Mouse (Mus musculus): ENCODE results near the gene Ank. TPM values are rescaled to one million over a fixed set of nuclear protein-coding genes. Genes with fewer than 3 reads are reported as not detected.

The Ank gene
- polyA plus RNA-seq, 1 experiment from 2014 or later: 16.2 TPM

- Histone ChIP-seq H3K9ac (ENCODE audit: low read length) (no peak overlapping the region), H3K27me3 (ENCODE audit: control insufficient read depth, insufficient read depth, low read length) (no peaks in the 10 kb centered on the region), H3K4me1 (replicated peaks; ENCODE audit: control insufficient read depth, insufficient read depth) (no peaks in the 10 kb centered on the region), H3K36me3 (ENCODE audit: control insufficient read depth, insufficient read depth, low read length) (no peaks in the 10 kb centered on the region), H3K4me2 (replicated peaks; ENCODE audit: low read depth) (no peak overlapping the region), H3K9me3 (ENCODE audit: control insufficient read depth, low read length) (no peaks in the 10 kb centered on the region), H3K27ac (replicated peaks) (no peak overlapping the region), H3K4me3 (ENCODE audit: low read depth, low read length) (no peak overlapping the region)
- TF ChIP-seq CTCF (IDR thresholded peaks at IDR 0.05; ENCODE audit: low read depth) (no peak), EP300 (optimal IDR thresholded peaks at IDR 0.05) (no peak)
- DNase-seq (ENCODE audit: low spot score): no peak
- 86% methylated on average over 4 of the region's 4 CpGs for WGBS
- ATAC-seq (ENCODE audit: low FRiP score, low TSS enrichment): no peak
Observed at GRCm38 (mm10) chr15:27570385-27570784, 103.9 kb downstream of the Ank start.

- no peak for TF ChIP-seq CTCF (IDR thresholded peaks at IDR 0.05; ENCODE audit: low read depth)
- no peaks in the 10 kb centered on the region for H3K36me3 ChIP-seq (ENCODE audit: control insufficient read depth, insufficient read depth, low read length)
- H3K27ac ChIP-seq (replicated peaks): no peak overlapping the region
- H3K9ac ChIP-seq (ENCODE audit: low read length): no peak overlapping the region
- no peaks in the 10 kb centered on the region for H3K27me3 ChIP-seq (ENCODE audit: control insufficient read depth, insufficient read depth, low read length)
- H3K4me1 ChIP-seq (replicated peaks; ENCODE audit: control insufficient read depth, insufficient read depth): no peaks in the 10 kb centered on the region
- no peak for DNase-seq (ENCODE audit: low spot score)
- no peaks in the 10 kb centered on the region for H3K9me3 ChIP-seq (ENCODE audit: control insufficient read depth, low read length)
- no peak overlapping the region for H3K4me3 ChIP-seq (ENCODE audit: low read depth, low read length)
- no peak overlapping the region for H3K4me2 ChIP-seq (replicated peaks; ENCODE audit: low read depth)
- WGBS: 92% methylated on average over 8 of the region's 8 CpGs
- no peak for ATAC-seq (ENCODE audit: low FRiP score, low TSS enrichment)
Observed at GRCm38 (mm10) chr15:27571179-27571578, 104.7 kb downstream of the Ank start.

- Histone ChIP-seq H3K27ac (replicated peaks) (no peak overlapping the region), H3K9me3 (ENCODE audit: control insufficient read depth, low read length) (no peaks in the 10 kb centered on the region), H3K4me3 (ENCODE audit: low read depth, low read length) (no peak overlapping the region), H3K36me3 (ENCODE audit: control insufficient read depth, insufficient read depth, low read length) (no peaks in the 10 kb centered on the region), H3K9ac (ENCODE audit: low read length) (no peak overlapping the region), H3K4me1 (replicated peaks; ENCODE audit: control insufficient read depth, insufficient read depth) (no peaks in the 10 kb centered on the region), H3K27me3 (ENCODE audit: control insufficient read depth, insufficient read depth, low read length) (no peaks in the 10 kb centered on the region), H3K4me2 (replicated peaks; ENCODE audit: low read depth) (no peak overlapping the region)
- no peak for DNase-seq (ENCODE audit: low spot score)
- ATAC-seq (ENCODE audit: low FRiP score, low TSS enrichment): no peak
- TF ChIP-seq CTCF (IDR thresholded peaks at IDR 0.05; ENCODE audit: low read depth): no peak
- TF ChIP-seq EP300 (optimal IDR thresholded peaks at IDR 0.05): no peak
- WGBS: 73% methylated on average over 8 of the region's 8 CpGs
Observed at GRCm38 (mm10) chr15:27574992-27575781, 108.7 kb downstream of the Ank start.

GRCm38 (mm10) chr15:27575932-27576331 is 109.5 kb downstream of the Ank start:
- 67% methylated on average over 3 of the region's 3 CpGs for WGBS
- DNase-seq (ENCODE audit: low spot score): no peak
- Histone ChIP-seq H3K4me2 (replicated peaks; ENCODE audit: low read depth) (no peak overlapping the region), H3K4me1 (replicated peaks; ENCODE audit: control insufficient read depth, insufficient read depth) (no peaks in the 10 kb centered on the region), H3K27ac (replicated peaks) (no peak overlapping the region), H3K4me3 (ENCODE audit: low read depth, low read length) (no peak overlapping the region), H3K9ac (ENCODE audit: low read length) (no peak overlapping the region), H3K36me3 (ENCODE audit: control insufficient read depth, insufficient read depth, low read length) (no peaks in the 10 kb centered on the region), H3K27me3 (ENCODE audit: control insufficient read depth, insufficient read depth, low read length) (no peaks in the 10 kb centered on the region), H3K9me3 (ENCODE audit: control insufficient read depth, low read length) (no peaks in the 10 kb centered on the region)
- ATAC-seq (ENCODE audit: low FRiP score, low TSS enrichment): no peak
- TF ChIP-seq CTCF (IDR thresholded peaks at IDR 0.05; ENCODE audit: low read depth): no peak

- Histone ChIP-seq H3K27me3 (ENCODE audit: control insufficient read depth, insufficient read depth, low read length) (no peaks in the 10 kb centered on the region), H3K9me3 (ENCODE audit: control insufficient read depth, low read length) (no peaks in the 10 kb centered on the region), H3K36me3 (ENCODE audit: control insufficient read depth, insufficient read depth, low read length) (no peaks in the 10 kb centered on the region), H3K4me3 (ENCODE audit: low read depth, low read length) (no peak overlapping the region), H3K9ac (ENCODE audit: low read length) (no peak overlapping the region), H3K4me2 (replicated peaks; ENCODE audit: low read depth) (no peak overlapping the region), H3K27ac (replicated peaks) (no peak overlapping the region), H3K4me1 (replicated peaks; ENCODE audit: control insufficient read depth, insufficient read depth) (no peaks in the 10 kb centered on the region)
- TF ChIP-seq CTCF (IDR thresholded peaks at IDR 0.05; ENCODE audit: low read depth) (no peak), EP300 (optimal IDR thresholded peaks at IDR 0.05) (no peak)
- DNase-seq (ENCODE audit: low spot score) (no peak), ATAC-seq (ENCODE audit: low FRiP score, low TSS enrichment) (no peak)
- 87% methylated on average over 1 of the region's 1 CpGs for WGBS
Observed at GRCm38 (mm10) chr15:27576886-27577285, 110.4 kb downstream of the Ank start.

- Histone ChIP-seq H3K4me3 (ENCODE audit: low read depth, low read length) (no peak overlapping the region), H3K4me2 (replicated peaks; ENCODE audit: low read depth) (peak overlapping the region; percentile 11; the same call in 1 of the 2 replicates), H3K27me3 (ENCODE audit: control insufficient read depth, insufficient read depth, low read length) (no peaks in the 10 kb centered on the region), H3K27ac (replicated peaks) (no peak overlapping the region), H3K4me1 (replicated peaks; ENCODE audit: control insufficient read depth, insufficient read depth) (no peaks in the 10 kb centered on the region), H3K36me3 (ENCODE audit: control insufficient read depth, insufficient read depth, low read length) (0 out of 2 replicates have a peak, but pooled peaks cover 2% of the 10 kb centered on the region), H3K9me3 (ENCODE audit: control insufficient read depth, low read length) (no peaks in the 10 kb centered on the region), H3K9ac (ENCODE audit: low read length) (no peak overlapping the region)
- peak; percentile 86 for ATAC-seq (ENCODE audit: low FRiP score, low TSS enrichment)
- WGBS: 63% methylated on average over 16 of the region's 16 CpGs
- peak; percentile 61 for DNase-seq (ENCODE audit: low spot score)
- TF ChIP-seq EP300 (optimal IDR thresholded peaks at IDR 0.05): no peak
Observed at GRCm38 (mm10) chr15:27577915-27578780, 111.7 kb downstream of the Ank start.
